Mouse (Mus musculus) hindbrain, embryonic 14.5 days (tissue): Measurements from ENCODE around the gene Pctp. TPM values are rescaled to one million over a fixed set of nuclear protein-coding genes. Genes with fewer than 3 reads are reported as not detected.

Source experiments
- ATAC-seq: fragments of 200-750 bp; cut with Nextera tagmentation; 2 replicates; pipeline ENCODE4 v1.8.0; 2017; ENCODE audit warnings: moderate number of reproducible peaks, mild to moderate bottlenecking, moderate TSS enrichment, moderate library complexity; ENCODE audit not compliant: low FRiP score
- DNase-seq: peaks from one replicate; pipeline ENCODE4 v3.0.0-alpha.2; 2015; ENCODE audit warnings: low spot score
- H3K27ac ChIP-seq: fragments of 300-500 bp; sonication (generic); 2 replicates; pipeline ENCODE4 v1.5.1; 2014; ENCODE audit warnings: mild to moderate bottlenecking, moderate library complexity
- H3K27me3 ChIP-seq: fragments of 300-500 bp; sonication (generic); 2 replicates; pipeline ENCODE4 v1.6.1; 2014; ENCODE audit warnings: mild to moderate bottlenecking, low read length, mixed read lengths; ENCODE audit not compliant: control insufficient read depth, insufficient read depth
- H3K36me3 ChIP-seq: fragments of 300-500 bp; sonication (generic); replicated peaks from 2 replicates; pipeline ENCODE4 v1.6.1; 2014; ENCODE audit not compliant: control insufficient read depth, insufficient read depth
- H3K4me1 ChIP-seq: fragments of 300-500 bp; sonication (generic); replicated peaks from 2 replicates; pipeline ENCODE4 v1.6.1; 2014; ENCODE audit warnings: antibody characterized with exemption, low read length, mixed read lengths; ENCODE audit not compliant: control insufficient read depth, insufficient read depth
- H3K4me2 ChIP-seq: fragments of 300-500 bp; sonication (generic); replicated peaks from 2 replicates; pipeline ENCODE4 v1.6.1; 2014; ENCODE audit warnings: mild to moderate bottlenecking, moderate library complexity
- H3K4me3 ChIP-seq: fragments of 300-500 bp; sonication (generic); replicated peaks from 2 replicates; pipeline ENCODE4 v1.5.1; 2014; ENCODE audit warnings: mild to moderate bottlenecking, low read length
- H3K9ac ChIP-seq: fragments of 300-500 bp; sonication (generic); 2 replicates; pipeline ENCODE4 v1.6.1; 2014
- H3K9me3 ChIP-seq: fragments of 300-500 bp; sonication (generic); 2 replicates; pipeline ENCODE4 v1.6.1; 2016; ENCODE audit warnings: low read length; ENCODE audit not compliant: control insufficient read depth
- WGBS: fragments of 180-500 bp; shearing (Covaris S2); extraction: QIAGEN DNeasy Blood & Tissue Kit; methylation state at CpG from one replicate; pipeline ENCODE4 v1.1.7; 2014; 5-methylcytosine and 5-hydroxymethylcytosine counted together
- polyA plus RNA-seq: library from polyadenylated mRNA; unstranded; fragments of >200 nt; fragmentation: Nextera tagmentation; extraction: Ambion mirVana; gene quantifications from 2 replicates; pipeline ENCODE4 v1.2.1, GENCODE M21; 2014

Gene Pctp
- polyA plus RNA-seq, 1 experiment from 2014 or later: 1.6 TPM

DNA sequence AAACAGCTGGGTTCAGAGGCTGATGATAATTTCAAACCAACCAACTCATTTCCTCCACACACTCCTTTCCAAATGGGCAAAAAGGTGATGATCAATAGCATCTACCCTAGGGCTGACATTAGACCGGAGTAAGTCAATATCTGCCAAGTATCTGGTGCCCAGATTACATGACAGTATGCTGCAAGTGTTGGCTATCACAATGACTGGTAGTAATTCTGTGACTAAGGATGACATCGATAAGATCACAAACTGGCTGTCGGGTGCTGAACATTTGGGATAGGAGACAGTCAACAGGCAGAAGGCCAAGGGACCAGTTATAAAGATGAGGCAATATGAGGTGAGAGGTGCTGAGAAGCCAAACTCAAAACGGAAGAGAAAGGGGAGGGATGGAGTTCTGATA is 2.0 kb downstream of the Pctp start:
- H3K27me3 ChIP-seq: no peaks in the 10 kb centered on the region
- H3K4me3 ChIP-seq: no peak overlapping the region
- peaks cover 7% of the 10 kb centered on the region; the same call in 1 of the 2 replicates for H3K4me1 ChIP-seq
- ATAC-seq (no peak), DNase-seq (no peak)
- H3K9me3 ChIP-seq: no peaks in the 10 kb centered on the region
- H3K9ac ChIP-seq: no peak overlapping the region
- 89% methylated on average over 4 of the region's 4 CpGs for WGBS
- no peak overlapping the region for H3K4me2 ChIP-seq
- H3K27ac ChIP-seq: no peak overlapping the region
- H3K36me3 ChIP-seq: no peaks in the 10 kb centered on the region

DNA sequence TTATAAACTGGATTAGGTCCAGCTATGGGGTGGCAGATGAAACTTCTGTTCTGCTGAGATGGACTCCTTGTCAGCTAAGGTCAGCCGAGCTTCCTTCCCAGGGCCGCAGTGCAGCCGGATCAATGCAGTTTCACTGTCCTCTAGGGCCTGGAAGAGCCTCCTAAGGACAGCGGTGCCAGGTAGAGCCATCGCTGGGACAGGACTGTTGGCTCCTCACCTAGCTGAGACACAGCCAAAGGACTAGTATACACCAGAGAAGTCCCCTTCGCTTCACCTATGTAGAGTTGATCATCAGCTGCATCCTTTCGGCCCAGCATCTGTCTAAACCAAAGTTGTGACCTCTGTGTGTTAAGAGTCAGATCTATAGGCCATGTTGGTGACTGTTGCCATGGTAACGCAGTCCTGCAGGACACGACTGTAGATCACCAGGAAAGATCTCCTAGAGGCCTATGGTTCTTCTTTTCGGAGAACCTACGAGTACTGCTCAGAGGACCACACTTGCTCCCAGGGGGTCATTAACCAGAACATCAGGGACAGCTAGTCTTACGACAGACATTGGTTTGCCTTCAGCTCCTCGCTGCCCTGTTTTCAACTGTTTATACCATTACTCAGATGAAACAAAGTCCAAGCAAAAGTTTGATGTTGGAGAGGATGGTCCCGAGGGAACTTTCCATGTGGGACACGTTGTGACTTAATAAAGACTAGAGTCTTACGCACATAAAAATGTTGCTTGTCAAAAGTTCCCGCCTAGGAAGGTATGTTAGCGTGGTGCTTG is 3.5 kb downstream of the Pctp start:
- no peak for DNase-seq
- no peaks in the 10 kb centered on the region for H3K27me3 ChIP-seq
- peaks cover 7% of the 10 kb centered on the region; the same call in 1 of the 2 replicates for H3K4me1 ChIP-seq
- H3K36me3 ChIP-seq: no peaks in the 10 kb centered on the region
- no peak overlapping the region for H3K4me3 ChIP-seq
- H3K9me3 ChIP-seq: no peaks in the 10 kb centered on the region
- no peak overlapping the region for H3K9ac ChIP-seq
- H3K27ac ChIP-seq: no peak overlapping the region
- 90% methylated on average over 18 of the region's 18 CpGs for WGBS
- no peak for ATAC-seq
- no peak overlapping the region for H3K4me2 ChIP-seq

DNA sequence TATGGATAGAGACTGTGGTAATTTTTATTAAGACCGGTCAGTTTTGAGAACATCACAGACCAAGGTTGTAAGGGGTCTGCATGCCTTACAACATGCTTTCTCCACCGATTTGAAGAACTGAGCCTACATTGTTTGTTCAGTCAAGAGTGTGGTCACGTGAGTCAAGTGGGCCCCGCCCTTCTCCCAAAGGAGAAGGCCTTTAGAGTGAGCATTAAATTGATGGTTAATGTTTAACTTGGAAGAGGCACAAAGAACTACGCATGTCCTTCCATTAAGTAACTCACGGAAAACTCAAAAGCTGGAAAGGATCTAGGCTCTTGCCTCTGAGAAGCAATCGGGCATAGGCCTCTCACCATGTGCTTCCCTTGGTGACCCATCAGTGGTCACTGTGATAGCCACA is 5.8 kb downstream of the Pctp start:
- Histone ChIP-seq H3K4me1 (no peaks in the 10 kb centered on the region), H3K9ac (no peak overlapping the region), H3K9me3 (no peaks in the 10 kb centered on the region), H3K36me3 (no peaks in the 10 kb centered on the region), H3K4me2 (no peak overlapping the region), H3K27ac (no peak overlapping the region), H3K4me3 (no peak overlapping the region), H3K27me3 (no peaks in the 10 kb centered on the region)
- WGBS: 84% methylated on average over 7 of the region's 7 CpGs
- DNase-seq: no peak
- ATAC-seq: no peak

DNA sequence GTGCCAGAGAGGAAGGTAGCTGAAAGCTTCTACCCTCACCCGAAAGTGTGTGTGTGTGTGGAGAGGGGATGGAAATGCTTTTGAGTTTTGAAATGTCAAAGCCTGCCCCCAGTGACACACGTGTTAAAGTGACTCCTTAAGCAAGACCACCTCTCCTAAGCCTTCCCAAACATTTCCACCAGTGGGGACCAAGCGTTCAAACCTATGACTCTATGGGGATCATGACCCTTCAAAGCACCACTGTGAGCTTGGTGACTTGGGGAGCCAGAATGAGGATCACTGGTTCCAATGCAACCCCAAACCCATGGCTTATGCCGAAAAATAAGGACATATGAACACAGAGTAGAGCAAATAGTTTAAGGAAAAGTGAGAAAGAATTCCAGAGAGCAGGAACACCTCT is 6.3 kb downstream of the Pctp start:
- no peaks in the 10 kb centered on the region for H3K36me3 ChIP-seq
- no peak overlapping the region for H3K27ac ChIP-seq
- WGBS: 89% methylated on average over 4 of the region's 4 CpGs
- no peak overlapping the region for H3K4me3 ChIP-seq
- DNase-seq (no peak), ATAC-seq (no peak)
- H3K9ac ChIP-seq: no peak overlapping the region
- H3K9me3 ChIP-seq: no peaks in the 10 kb centered on the region
- no peaks in the 10 kb centered on the region for H3K27me3 ChIP-seq
- H3K4me1 ChIP-seq: no peaks in the 10 kb centered on the region
- H3K4me2 ChIP-seq: no peak overlapping the region

DNA sequence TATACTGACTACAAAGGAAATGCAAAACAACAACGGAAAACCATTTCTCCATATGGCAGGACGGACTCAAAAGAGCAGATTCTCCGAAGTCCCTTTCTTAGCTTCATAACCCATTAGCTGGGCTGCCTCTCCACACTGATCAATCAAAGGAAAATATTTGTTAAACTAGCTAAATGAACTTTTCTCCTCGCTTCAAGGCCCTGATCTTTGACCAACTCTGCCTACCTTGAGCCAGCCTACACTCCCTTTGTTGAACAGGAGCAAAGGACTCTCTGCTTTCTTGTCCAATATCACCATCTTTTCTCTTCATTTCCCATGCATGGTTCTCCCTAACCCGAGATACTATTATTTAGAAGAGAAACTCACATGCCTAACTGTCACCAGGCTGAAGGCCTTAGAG is 7.1 kb downstream of the Pctp start:
- WGBS: 85% methylated on average over 5 of the region's 5 CpGs
- Histone ChIP-seq H3K9ac (no peak overlapping the region), H3K27me3 (no peaks in the 10 kb centered on the region), H3K36me3 (no peaks in the 10 kb centered on the region), H3K27ac (no peak overlapping the region), H3K4me3 (no peak overlapping the region), H3K4me1 (no peaks in the 10 kb centered on the region), H3K4me2 (no peak overlapping the region), H3K9me3 (no peaks in the 10 kb centered on the region)
- DNase-seq (no peak), ATAC-seq (no peak)

DNA sequence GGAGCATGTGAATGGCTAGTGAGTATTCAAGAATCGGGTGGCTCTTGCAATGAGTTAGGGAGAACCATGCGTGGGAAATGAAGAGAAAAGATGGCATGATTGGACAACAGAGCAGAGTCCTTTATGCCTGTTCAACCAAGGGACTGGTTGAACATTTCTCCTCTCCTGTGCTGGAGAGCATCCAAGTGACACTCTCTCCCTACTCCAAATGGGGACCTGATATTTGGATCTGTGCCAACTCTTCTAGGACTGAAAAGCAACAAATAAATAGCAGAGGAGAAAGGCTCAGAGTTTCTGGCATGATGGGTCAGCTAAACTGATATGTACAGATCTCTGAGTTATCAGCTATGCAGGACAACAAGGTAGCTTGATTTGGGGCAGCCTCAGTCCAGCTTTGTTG is 8.0 kb downstream of the Pctp start:
- Histone ChIP-seq H3K9me3 (no peaks in the 10 kb centered on the region), H3K27me3 (no peaks in the 10 kb centered on the region), H3K4me3 (no peak overlapping the region), H3K4me2 (no peak overlapping the region), H3K36me3 (no peaks in the 10 kb centered on the region), H3K27ac (no peak overlapping the region), H3K4me1 (no peaks in the 10 kb centered on the region), H3K9ac (no peak overlapping the region)
- DNase-seq: no peak
- no peak for ATAC-seq
- WGBS: 82% methylated on average over 2 of the region's 2 CpGs

DNA sequence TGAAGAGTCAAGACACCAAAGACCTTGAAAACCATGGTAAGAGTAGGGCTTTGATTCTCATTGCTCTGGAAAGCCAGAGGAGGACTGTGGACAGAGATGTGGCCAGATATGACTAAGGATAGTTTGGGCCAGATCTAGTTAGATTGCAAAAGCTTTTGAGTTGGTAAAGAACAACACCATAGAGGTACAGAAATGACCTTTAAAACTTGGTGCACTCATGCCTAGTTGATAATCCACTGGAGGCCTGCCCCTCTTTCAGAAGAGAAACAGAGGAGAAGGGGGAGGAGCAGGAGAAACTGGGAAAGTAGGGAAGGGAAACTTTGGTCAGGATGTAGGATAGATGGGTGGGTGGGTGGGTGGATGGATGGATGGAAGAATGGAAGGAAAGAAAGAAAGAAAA is 11.0 kb downstream of the Pctp start:
- Histone ChIP-seq H3K4me1 (no peaks in the 10 kb centered on the region), H3K4me2 (no peak overlapping the region), H3K9ac (no peak overlapping the region), H3K4me3 (no peak overlapping the region), H3K36me3 (no peaks in the 10 kb centered on the region), H3K27me3 (no peaks in the 10 kb centered on the region), H3K27ac (no peak overlapping the region), H3K9me3 (no peaks in the 10 kb centered on the region)
- ATAC-seq (no peak), DNase-seq (no peak)

DNA sequence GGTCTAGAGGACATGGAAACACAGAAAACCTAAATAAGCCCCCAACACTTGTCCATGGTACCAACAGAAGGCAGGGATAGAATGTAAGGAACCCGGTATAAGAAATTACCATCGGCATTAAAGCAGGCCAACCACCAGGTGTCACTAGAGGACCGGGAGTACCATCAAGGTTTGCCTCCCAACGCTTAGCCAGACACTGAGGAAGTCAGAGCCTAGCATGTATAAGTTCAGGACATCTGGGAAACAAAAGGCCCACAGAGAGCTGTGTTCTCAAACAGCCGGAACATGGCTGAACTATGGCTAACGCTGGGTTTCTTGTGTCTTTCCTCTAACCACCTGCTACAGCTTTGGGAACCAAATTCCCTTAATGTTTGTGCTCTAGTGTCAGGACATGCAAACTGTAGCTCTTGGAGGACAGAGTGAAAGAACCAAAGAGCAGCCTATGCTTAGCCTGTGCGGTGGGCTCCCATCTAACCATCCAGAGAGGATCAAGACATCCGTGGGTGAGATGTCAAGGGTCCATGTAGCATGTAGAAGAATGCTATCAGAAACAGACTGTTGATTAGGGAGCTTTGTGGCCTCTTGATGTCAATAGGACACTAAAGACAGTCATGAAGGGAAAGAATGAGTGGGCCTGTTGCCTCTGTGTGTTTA is 13.6 kb downstream of the Pctp start:
- no peaks in the 10 kb centered on the region for H3K27me3 ChIP-seq
- no peaks in the 10 kb centered on the region for H3K36me3 ChIP-seq
- no peak overlapping the region for H3K9ac ChIP-seq
- ATAC-seq: 0 out of 2 replicates have a peak, but pooled peaks have one; percentile 24
- DNase-seq: peak; percentile 90
- no peak overlapping the region for H3K27ac ChIP-seq
- no peak overlapping the region for H3K4me2 ChIP-seq
- H3K4me3 ChIP-seq: no peak overlapping the region
- no peaks in the 10 kb centered on the region for H3K9me3 ChIP-seq
- no peaks in the 10 kb centered on the region for H3K4me1 ChIP-seq
- 23% methylated on average over 8 of the region's 8 CpGs for WGBS

DNA sequence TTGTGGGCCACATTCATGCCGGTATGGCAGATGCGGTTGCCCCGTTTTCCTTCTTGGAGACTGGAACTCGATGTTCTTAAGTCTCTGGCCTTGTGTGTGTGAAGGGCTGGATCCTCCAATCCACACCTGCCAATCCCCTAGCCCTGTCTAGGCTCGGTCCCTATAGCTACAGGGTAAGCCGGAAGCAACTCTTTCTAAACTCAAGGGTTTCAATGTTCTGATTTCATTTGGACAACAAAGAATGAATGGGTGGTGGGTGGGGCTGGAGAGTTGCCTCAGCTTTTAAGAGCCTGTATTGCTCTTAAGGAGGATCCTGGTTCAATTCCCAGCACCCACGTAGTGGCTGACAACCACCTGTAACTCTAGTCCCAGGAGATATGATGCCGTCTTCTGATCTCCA is 16.2 kb downstream of the Pctp start:
- ATAC-seq: no peak
- Histone ChIP-seq H3K9ac (no peak overlapping the region), H3K4me1 (no peaks in the 10 kb centered on the region), H3K9me3 (no peaks in the 10 kb centered on the region), H3K27ac (no peak overlapping the region), H3K4me3 (no peak overlapping the region), H3K4me2 (no peak overlapping the region), H3K27me3 (no peaks in the 10 kb centered on the region), H3K36me3 (no peaks in the 10 kb centered on the region)
- DNase-seq: no peak
- 85% methylated on average over 8 of the region's 8 CpGs for WGBS
